Mouse (Mus musculus): ENCODE data around the gene Ftl1.
"Not testable (repeated sequence)": the region's sequence is repeated elsewhere in the genome, so short reads cannot be mapped to it uniquely, and the experiment has no call there.

DNA sequence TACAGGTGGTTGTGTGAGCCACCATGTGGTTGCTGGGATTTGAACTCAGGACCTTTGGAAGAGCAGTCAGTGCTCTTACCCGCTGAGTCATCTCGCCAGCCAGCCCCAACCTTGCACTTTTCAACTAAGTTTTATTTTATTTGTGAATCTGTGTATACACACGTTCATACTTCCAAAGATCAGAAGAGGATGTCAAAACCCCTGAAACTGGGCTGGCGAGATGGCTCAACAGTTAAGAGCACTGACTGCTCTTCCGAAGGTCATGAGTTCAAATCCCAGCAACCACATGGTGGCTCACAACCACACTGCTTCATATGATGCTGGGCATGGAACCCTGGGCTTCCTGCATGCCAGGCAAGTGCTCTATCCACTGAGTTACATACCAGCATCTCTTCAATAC is 25.3 kb upstream of the Ftl1 start:
- not testable (repeated sequence) for TF ChIP-seq TCF3 (IDR thresholded peaks at IDR 0.05; ENCODE audit: insufficient read length, low read depth); POLR2A (IDR thresholded peaks at IDR 0.05; ENCODE audit: insufficient read length, low read depth); E2F4 (IDR thresholded peaks at IDR 0.05; ENCODE audit: insufficient read depth); MYOG (IDR thresholded peaks at IDR 0.05; ENCODE audit: control insufficient read depth in 1 of 3, insufficient read depth in 1 of 3, insufficient read length in 2 of 3, low read depth in 2 of 3); CEBPB (IDR thresholded peaks at IDR 0.05; ENCODE audit: insufficient read depth, poor library complexity, severe bottlenecking); MYOD1 (IDR thresholded peaks at IDR 0.05; ENCODE audit: control insufficient read depth in 1 of 3, insufficient read length in 2 of 3, low read depth in 2 of 3); MAX (IDR thresholded peaks at IDR 0.05; ENCODE audit: low read depth); TCF12 (IDR thresholded peaks at IDR 0.05; ENCODE audit: insufficient read depth, poor library complexity, severe bottlenecking); POLR2AphosphoS2 (IDR thresholded peaks at IDR 0.05; ENCODE audit: insufficient read length, low read depth)

Data from myocyte (in vitro differentiated cells).